Mouse (Mus musculus) ES-E14 (cell line): ENCODE data around the gene Utrn. TPM values are rescaled to one million over a fixed set of nuclear protein-coding genes. Genes with fewer than 3 reads are reported as not detected.
"Not testable (repeated sequence)": the region's sequence is repeated elsewhere in the genome, so short reads cannot be mapped to it uniquely, and the experiment has no call there.

ENCODE experiments used
- DNase-seq: peaks from one replicate; pipeline ENCODE4 v3.0.0-alpha.2; 2013; ENCODE audit warnings: low read depth, low spot score
- H3K27ac ChIP-seq: 2 replicates; pipeline ENCODE4 v1.5.1; 2012; ENCODE audit warnings: low read depth, mild to moderate bottlenecking, low read length, moderate library complexity, mixed read lengths; ENCODE audit not compliant: poor library complexity, insufficient read depth, severe bottlenecking
- H3K36me3 ChIP-seq: 2 replicates; pipeline ENCODE4 v1.6.1; 2012; ENCODE audit warnings: mild to moderate bottlenecking, low read length, moderate library complexity, mixed read lengths; ENCODE audit not compliant: control insufficient read depth, poor library complexity, insufficient read depth, severe bottlenecking
- H3K4me1 ChIP-seq, 2 experiments: fragments of 150-350 bp in 1 of 2; sonication (generic) in 1 of 2; 2 replicates each; pipeline ENCODE4 v1.6.1; 2012; ENCODE audit warnings: low read length in 2 of 2, mild to moderate bottlenecking in 1 of 2, mixed read lengths in 1 of 2; ENCODE audit not compliant: control insufficient read depth in 2 of 2, insufficient read depth in 2 of 2, poor library complexity in 1 of 2
- H3K4me3 ChIP-seq, 2 experiments: fragments of 150-350 bp in 1 of 2; sonication (generic) in 1 of 2; 2 replicates each; pipeline ENCODE4 v1.5.1; 2012; ENCODE audit warnings: low read length in 2 of 2, low read depth in 1 of 2, mild to moderate bottlenecking in 1 of 2, mixed read lengths in 1 of 2; ENCODE audit not compliant: insufficient read depth in 1 of 2, poor library complexity in 1 of 2, severe bottlenecking in 1 of 2
- H3K9ac ChIP-seq: 2 replicates; pipeline ENCODE4 v1.6.1; 2012; ENCODE audit warnings: low read depth, mild to moderate bottlenecking, low read length, mixed read lengths; ENCODE audit not compliant: poor library complexity, insufficient read depth, severe bottlenecking
- H3K9me3 ChIP-seq: fragments of 150-350 bp; sonication (generic); 2 replicates; pipeline ENCODE4 v1.6.1; 2012; ENCODE audit warnings: low read depth, mild to moderate bottlenecking, low read length; ENCODE audit not compliant: control insufficient read depth, insufficient read depth
- CHD2 ChIP-seq: IDR thresholded peaks from 2 replicates; pipeline ENCODE4 v1.6.1; 2014; ENCODE audit warnings: mild to moderate bottlenecking, low read depth, low read length, inconsistent platforms
- HCFC1 ChIP-seq: IDR thresholded peaks from 2 replicates; pipeline ENCODE4 v1.6.1; 2012; ENCODE audit warnings: low read length, inconsistent platforms, borderline replicate concordance; ENCODE audit not compliant: insufficient read depth
- MAFK ChIP-seq: IDR thresholded peaks from 2 replicates; pipeline ENCODE4 v1.6.1; 2014; ENCODE audit warnings: mild to moderate bottlenecking, low read depth, low read length, inconsistent platforms; ENCODE audit not compliant: insufficient read depth
- ZC3H11A ChIP-seq: IDR thresholded peaks from 2 replicates; pipeline ENCODE4 v1.6.1; 2012; ENCODE audit warnings: low read depth, mild to moderate bottlenecking, inconsistent platforms, low read length, borderline replicate concordance
- ZNF384 ChIP-seq: IDR thresholded peaks from 2 replicates; pipeline ENCODE4 v1.6.1; 2012; ENCODE audit warnings: low read depth, low read length, inconsistent platforms
- in situ Hi-C, 2 experiments: fragments of 600-800 bp; cut with MboI; formaldehyde crosslinking; loops; one replicate each; pipeline ENCODE4 v1.15.1; 2025; ENCODE audit warnings: low sequenced_read_pairs in 2 of 2, inconsistent platforms in 1 of 2; ENCODE audit not compliant: unreplicated experiment in 2 of 2
- total RNA-seq: library from RNA; depleted of rRNA; stranded (reverse); fragments of 300-350 nt; gene quantifications from 2 replicates; pipeline ENCODE4 v1.2.3, GENCODE M21; 2012

The Utrn gene
- total RNA-seq, 1 experiment: 66.9 TPM

GRCm38 (mm10) chr10:12614465-12615199 is 254.5 kb downstream of the Utrn start:
- peak overlapping the region; percentile 73 for H3K9ac ChIP-seq
- peak; percentile 78 for DNase-seq
- in situ Hi-C loops: no loop called here
- TF ChIP-seq CHD2: no peak
- no peak for TF ChIP-seq MAFK
- TF ChIP-seq ZC3H11A: no peak
- no peak for TF ChIP-seq ZNF384
- no peak for TF ChIP-seq HCFC1
- H3K36me3 ChIP-seq: no peaks in the 10 kb centered on the region
- no peaks in the 10 kb centered on the region for H3K9me3 ChIP-seq
- H3K4me1 ChIP-seq: peaks cover 8 to 10% of the 10 kb centered on the region in 2 experiments
- peak overlapping the region; percentile 96 for H3K27ac ChIP-seq
- peak overlapping the region; percentile 58 to 59 for H3K4me3 ChIP-seq

DNA sequence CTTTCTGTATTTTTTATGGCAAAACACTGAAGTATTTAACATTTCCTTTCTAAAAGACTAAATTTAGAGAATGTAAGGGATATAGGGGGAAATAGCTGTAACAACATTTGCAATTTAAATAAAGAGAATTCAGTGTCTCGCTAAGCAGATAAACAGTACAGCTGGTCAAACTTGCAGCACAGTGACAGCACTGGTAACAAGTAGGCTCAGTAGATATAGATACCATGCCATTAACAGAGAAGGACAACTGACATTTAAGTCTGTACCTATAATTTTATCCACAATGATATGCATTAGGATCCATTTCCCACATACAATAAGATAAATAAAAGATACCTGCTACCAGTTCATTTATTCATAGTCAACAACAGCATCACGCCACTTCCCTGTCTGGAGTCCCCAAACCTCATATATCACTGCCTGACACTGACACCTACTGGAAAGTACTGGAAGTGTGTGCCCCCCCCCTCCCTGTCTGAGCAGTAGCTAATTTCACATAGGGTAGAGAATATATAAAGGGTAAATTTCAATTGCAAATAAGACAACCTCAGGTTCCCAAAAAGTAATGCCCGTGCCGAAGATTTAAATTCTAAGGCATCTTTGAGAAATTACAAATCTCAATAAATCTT is 256.8 kb downstream of the Utrn start:
- in situ Hi-C loops: no loop called here
- H3K9ac ChIP-seq: no peak overlapping the region
- peak; percentile 44 for DNase-seq
- peaks cover 10 to 13% of the 10 kb centered on the region in 2 experiments for H3K4me1 ChIP-seq
- H3K4me3 ChIP-seq: 0 out of 4 replicates have a peak overlapping the region, but pooled peaks of 1 of the 2 experiments have one; percentile 2
- H3K27ac ChIP-seq: no peak overlapping the region
- TF ChIP-seq ZC3H11A: peak; percentile 74; the same call in 1 of the 2 replicates
- no peak for TF ChIP-seq CHD2
- H3K9me3 ChIP-seq: no peaks in the 10 kb centered on the region
- no peaks in the 10 kb centered on the region for H3K36me3 ChIP-seq

GRCm38 (mm10) chr10:12609896-12610295 is 259.3 kb downstream of the Utrn start:
- TF ChIP-seq HCFC1 (no peak), ZC3H11A (no peak), ZNF384 (no peak), CHD2 (no peak), MAFK (no peak)
- Histone ChIP-seq H3K9ac (peak overlapping the region; percentile 71), H3K36me3 (no peaks in the 10 kb centered on the region), H3K27ac (peak overlapping the region; percentile 58; the same call in 1 of the 2 replicates), H3K9me3 (no peaks in the 10 kb centered on the region), H3K4me1 (peaks cover 9 to 10% of the 10 kb centered on the region in 2 experiments), H3K4me3 (peak overlapping the region; percentile 22 to 62)
- in situ Hi-C loops: no loop called here
- no peak for DNase-seq

- Histone ChIP-seq H3K9me3 (no peaks in the 10 kb centered on the region), H3K4me1 (peaks cover 6 to 10% of the 10 kb centered on the region in 2 experiments), H3K9ac (no peak overlapping the region), H3K4me3 (0 out of 4 replicates have a peak overlapping the region, but pooled peaks of 1 of the 2 experiments have one; percentile 24), H3K36me3 (no peaks in the 10 kb centered on the region), H3K27ac (peak overlapping the region; percentile 75; the same call in 1 of the 2 replicates)
- in situ Hi-C loops: no loop called here
- TF ChIP-seq ZNF384: no peak
- no peak for TF ChIP-seq ZC3H11A
- no peak for TF ChIP-seq CHD2
- no peak for TF ChIP-seq HCFC1
- no peak for TF ChIP-seq MAFK
- DNase-seq: peak; percentile 62
Observed at GRCm38 (mm10) chr10:12608634-12609033, 260.5 kb downstream of the Utrn start.

- H3K36me3 ChIP-seq, H3K9me3 ChIP-seq, H3K27ac ChIP-seq, DNase-seq, H3K4me3 ChIP-seq, H3K4me1 ChIP-seq, H3K9ac ChIP-seq, in situ Hi-C loops: not testable (repeated sequence)
Observed at GRCm38 (mm10) chr10:12607180-12607579, 262.0 kb downstream of the Utrn start.
